Mouse (Mus musculus) CH12.LX (cell line): ENCODE data around the gene Cdkl3. TPM values are rescaled to one million over a fixed set of nuclear protein-coding genes. Genes with fewer than 3 reads are reported as not detected.

Experiments
- DNase-seq: peaks from one replicate; pipeline ENCODE4 v3.0.0-alpha.2; 2013; ENCODE audit errors: extremely low read depth
- H3K27ac ChIP-seq: 2 replicates; pipeline ENCODE4 v1.5.1; 2012; ENCODE audit warnings: low read depth, mild to moderate bottlenecking, control low read depth, moderate library complexity; ENCODE audit not compliant: insufficient read depth
- H3K27me3 ChIP-seq: replicated peaks from 2 replicates; pipeline ENCODE3; 2012; ENCODE audit warnings: inconsistent platforms
- H3K36me3 ChIP-seq, 2 experiments: replicated peaks in 1 of 2; 2 replicates each; pipeline versions ENCODE3 to v1.6.1; 2012; ENCODE audit warnings: inconsistent platforms in 1 of 2, low read length in 1 of 2, mild to moderate bottlenecking in 1 of 2, mixed read lengths in 1 of 2, moderate library complexity in 1 of 2; ENCODE audit not compliant: control insufficient read depth in 1 of 2, insufficient read depth in 1 of 2
- H3K4me1 ChIP-seq, 2 experiments: 2 replicates each; pipeline ENCODE4 v1.6.1; 2012; ENCODE audit warnings: inconsistent platforms in 1 of 2, moderate library complexity in 1 of 2; ENCODE audit not compliant: insufficient read depth in 2 of 2, control insufficient read depth in 1 of 2
- H3K4me2 ChIP-seq: 2 replicates; pipeline ENCODE4 v1.6.1; 2012; ENCODE audit warnings: low read depth, mild to moderate bottlenecking, control low read depth; ENCODE audit not compliant: poor library complexity, insufficient read depth, severe bottlenecking
- H3K4me3 ChIP-seq, 3 experiments: fragments of 150-350 bp in 1 of 3; sonication (generic) in 1 of 3; replicated peaks in 1 of 3; 2 replicates each; pipeline versions ENCODE3 to v1.5.1; 2011 to 2012; ENCODE audit warnings: low read depth in 2 of 3, low read length in 2 of 3, mild to moderate bottlenecking in 2 of 3, moderate library complexity in 2 of 3, control low read depth in 1 of 3, improper control_type of control experiment in 1 of 3, inconsistent platforms in 1 of 3, mixed read lengths in 1 of 3; ENCODE audit not compliant: poor library complexity in 1 of 3
- H3K79me2 ChIP-seq: replicated peaks from 2 replicates; pipeline ENCODE4 v1.6.1; 2012; ENCODE audit warnings: mild to moderate bottlenecking, moderate library complexity; ENCODE audit not compliant: control insufficient read depth, poor library complexity, insufficient read depth, severe bottlenecking; ENCODE audit errors: extremely low read depth
- H3K9ac ChIP-seq: 2 replicates; pipeline ENCODE4 v1.6.1; 2012; ENCODE audit warnings: low read depth, mild to moderate bottlenecking, control low read depth, moderate library complexity; ENCODE audit not compliant: insufficient read depth
- H3K9me3 ChIP-seq: replicated peaks from 2 replicates; pipeline ENCODE3; 2012; ENCODE audit warnings: low read length, inconsistent platforms, mixed read lengths
- CHD1 ChIP-seq: IDR thresholded peaks from 2 replicates; pipeline ENCODE4 v1.6.1; 2012; ENCODE audit warnings: low read depth, low read length, improper control_type of control experiment, inconsistent platforms
- CTCF ChIP-seq, 2 experiments: IDR thresholded peaks in 1 of 2; conservative IDR thresholded peaks in 1 of 2; 2 replicates each; pipeline ENCODE4 v1.5.1; 2011 to 2012; ENCODE audit warnings: low read depth in 2 of 2, low read length in 2 of 2, improper control_type of control experiment in 1 of 2, inconsistent platforms in 1 of 2, mild to moderate bottlenecking in 1 of 2, moderate library complexity in 1 of 2
- ELF1 ChIP-seq: IDR thresholded peaks from 2 replicates; pipeline ENCODE4 v1.6.1; 2014; ENCODE audit warnings: low read depth, mild to moderate bottlenecking, inconsistent platforms, low read length, improper control_type of control experiment
- KAT2A ChIP-seq: IDR thresholded peaks from 2 replicates; pipeline ENCODE4 v1.6.1; 2012; ENCODE audit warnings: low read length, improper control_type of control experiment, inconsistent platforms; ENCODE audit not compliant: insufficient replicate concordance
- MAX ChIP-seq: IDR thresholded peaks from 2 replicates; pipeline ENCODE4 v1.6.1; 2011; ENCODE audit warnings: low read length, improper control_type of control experiment
- MAZ ChIP-seq: IDR thresholded peaks from 2 replicates; pipeline ENCODE4 v1.6.1; 2012; ENCODE audit warnings: low read depth, mild to moderate bottlenecking, inconsistent platforms, low read length, improper control_type of control experiment, moderate library complexity
- MEF2A ChIP-seq: IDR thresholded peaks from 2 replicates; pipeline ENCODE4 v1.6.1; 2014; ENCODE audit warnings: low read depth, mild to moderate bottlenecking, inconsistent platforms, low read length, improper control_type of control experiment, borderline replicate concordance
- MXI1 ChIP-seq: IDR thresholded peaks from 2 replicates; pipeline ENCODE4 v1.6.1; 2011; ENCODE audit warnings: mild to moderate bottlenecking, low read depth, low read length, improper control_type of control experiment
- PAX5 ChIP-seq: IDR thresholded peaks from 2 replicates; pipeline ENCODE4 v1.6.1; 2012; ENCODE audit warnings: low read length, inconsistent platforms, mixed read lengths
- RAD21 ChIP-seq: IDR thresholded peaks from 2 replicates; pipeline ENCODE4 v1.6.1; 2011; ENCODE audit warnings: low read depth, mild to moderate bottlenecking, low read length, improper control_type of control experiment, moderate library complexity
- TBP ChIP-seq: conservative IDR thresholded peaks from 2 replicates; pipeline ENCODE4 v1.6.1; 2011; ENCODE audit warnings: low read depth, low read length, improper control_type of control experiment
- USF1 ChIP-seq: IDR thresholded peaks from 2 replicates; pipeline ENCODE4 v1.6.1; 2014; ENCODE audit warnings: low read depth, mild to moderate bottlenecking, inconsistent platforms, low read length, improper control_type of control experiment
- USF2 ChIP-seq: conservative IDR thresholded peaks from 2 replicates; pipeline ENCODE4 v1.6.1; 2011; ENCODE audit warnings: low read depth, low read length, improper control_type of control experiment
- ZKSCAN1 ChIP-seq: IDR thresholded peaks from 2 replicates; pipeline ENCODE4 v1.6.1; 2012; ENCODE audit warnings: low read depth, inconsistent platforms, low read length, improper control_type of control experiment, borderline replicate concordance
- ZNF384 ChIP-seq: IDR thresholded peaks from 2 replicates; pipeline ENCODE4 v1.6.1; 2012; ENCODE audit warnings: low read depth, low read length, improper control_type of control experiment, inconsistent platforms
- dilution Hi-C: fragments of 300-500 bp; cut with MboI; formaldehyde crosslinking; loops from 2 replicates; pipeline ENCODE4 v1.14.3; 2020; ENCODE audit warnings: low sequenced_read_pairs; ENCODE audit not compliant: extremely low pct_unique_long_range_greater_than_20kb, extremely low pct_ligation_motif_present
- in situ Hi-C: fragments of 300-500 bp; cut with MboI; formaldehyde crosslinking; loops from 3 replicates; pipeline ENCODE4 v1.14.3; 2019; ENCODE audit warnings: low sequenced_read_pairs, low pct_ligation_motif_present, low pct_unique_long_range_greater_than_20kb, mixed read lengths
- polyA plus RNA-seq: library from polyadenylated mRNA; unstranded; fragments of >175 nt; gene quantifications from 2 replicates; pipeline ENCODE4 v1.2.1, GENCODE M21; 2012; ENCODE audit warnings: low read depth; ENCODE audit not compliant: insufficient read length
- total RNA-seq, 2 experiments: library from RNA; depleted of rRNA; stranded (reverse); fragments of 300-350 nt in 1 of 2; fragments of >200 nt in 1 of 2; gene quantifications; 2 replicates each; pipeline ENCODE4 v1.2.3; 2012 to 2014

The Cdkl3 gene
- total and polyA plus RNA-seq, 3 experiments: 4.4 to 9.7 (median 8.0) TPM

DNA sequence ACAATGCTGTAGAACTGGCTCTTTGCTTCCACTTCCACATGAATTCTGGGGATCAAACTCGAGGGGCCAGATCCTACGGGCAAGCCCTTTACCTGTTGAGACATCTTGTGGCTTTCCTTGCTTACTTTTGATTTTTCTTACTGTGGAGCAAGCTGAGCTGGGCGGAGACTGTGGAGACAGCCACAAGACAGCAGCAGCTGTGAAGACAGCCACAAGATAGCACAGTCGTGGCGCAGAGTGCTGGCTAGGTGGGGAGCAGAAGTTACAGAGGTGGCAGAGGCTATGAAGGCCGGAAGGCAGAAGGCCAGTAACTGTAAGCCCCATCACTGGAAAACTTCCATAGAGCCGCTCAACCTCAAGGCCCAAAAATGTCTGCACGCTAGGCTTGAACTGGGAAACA, 42.3 kb upstream of the Cdkl3 start:
- Histone ChIP-seq H3K4me1 (peaks cover 7 to 30% of the 10 kb centered on the region in 2 experiments), H3K9ac (no peak overlapping the region), H3K4me3 (no peak overlapping the region), H3K27ac (no peak overlapping the region), H3K79me2 (no peaks in the 10 kb centered on the region), H3K27me3 (no peaks in the 10 kb centered on the region), H3K36me3 (no peaks in the 10 kb centered on the region), H3K9me3 (peaks cover 12% of the 10 kb centered on the region), H3K4me2 (no peak overlapping the region)
- TF ChIP-seq USF2 (no peak), CHD1 (no peak), MAX (no peak), ZKSCAN1 (no peak), MXI1 (no peak), TBP (no peak), USF1 (no peak), KAT2A (no peak), PAX5 (no peak), MEF2A (no peak), ZNF384 (no peak), ELF1 (no peak), RAD21 (no peak)
- DNase-seq: no peak
- dilution Hi-C loops: no loop called here
- in situ Hi-C loops: loop anchor here (5.0 to 10.0 kb wide), 2 partner anchors 89 to 137 kb away; no protein-coding TSS in a partner anchor

DNA sequence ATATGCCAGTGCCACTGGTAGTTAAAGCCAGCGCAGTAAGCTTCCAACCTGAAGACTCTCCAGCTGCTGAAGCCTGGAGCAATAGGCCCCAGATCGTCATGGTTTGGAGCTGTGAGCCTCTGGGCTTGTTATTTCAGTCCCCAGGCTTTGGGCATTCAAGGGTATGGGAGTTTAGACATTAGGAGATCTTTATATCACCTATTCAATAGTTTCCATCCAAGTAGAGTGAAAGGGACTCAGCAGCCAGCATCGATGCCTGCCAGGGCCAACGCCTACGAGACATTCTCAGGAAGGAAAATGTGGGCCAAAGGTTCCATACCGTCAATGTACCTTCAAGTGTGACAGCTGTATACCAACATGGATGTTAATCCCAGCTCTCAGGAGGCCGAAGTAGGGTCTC, 41.7 kb upstream of the Cdkl3 start:
- Histone ChIP-seq H3K4me1 (peaks cover 10 to 35% of the 10 kb centered on the region in 2 experiments), H3K79me2 (no peaks in the 10 kb centered on the region), H3K27ac (no peak overlapping the region), H3K4me3 (no peak overlapping the region), H3K9me3 (peaks cover 12% of the 10 kb centered on the region), H3K9ac (no peak overlapping the region), H3K4me2 (no peak overlapping the region), H3K27me3 (no peaks in the 10 kb centered on the region), H3K36me3 (no peaks in the 10 kb centered on the region)
- no peak for DNase-seq
- in situ Hi-C loops: loop anchor here (5.0 to 10.0 kb wide), 2 partner anchors 90 to 137 kb away; no protein-coding TSS in a partner anchor
- dilution Hi-C loops: no loop called here
- TF ChIP-seq RAD21: no peak
- no peak for TF ChIP-seq MEF2A
- no peak for TF ChIP-seq CTCF (conservative IDR thresholded peaks at IDR 0.05 in 1 of 2, IDR thresholded peaks at IDR 0.05 in 1 of 2; ENCODE audit: low read depth in 2 of 2, low read length in 2 of 2)
- no peak for TF ChIP-seq MAZ
